Mouse (Mus musculus) brain, embryonic 14.5 days (tissue): ENCODE data around the gene D5Ertd579e. TPM values are rescaled to one million over a fixed set of nuclear protein-coding genes. Genes with fewer than 3 reads are reported as not detected.

Source experiments
- DNase-seq: peaks from one replicate; pipeline ENCODE4 v3.0.0-alpha.2; 2011; ENCODE audit warnings: low read depth
- CTCF ChIP-seq: fragments of 200-500 bp; IDR thresholded peaks from 2 replicates; pipeline ENCODE4 v1.5.1; 2012; ENCODE audit warnings: inconsistent platforms, mild to moderate bottlenecking, moderate library complexity, borderline replicate concordance; ENCODE audit not compliant: insufficient read depth, insufficient read length; ENCODE audit errors: extremely low read depth
- POLR2A ChIP-seq: fragments of 200-500 bp; IDR thresholded peaks from 2 replicates; pipeline ENCODE4 v1.6.1; 2012; ENCODE audit warnings: mild to moderate bottlenecking, inconsistent platforms, borderline replicate concordance; ENCODE audit not compliant: poor library complexity, insufficient read depth, insufficient read length, severe bottlenecking; ENCODE audit errors: extremely low read depth
- polyA plus RNA-seq: library from polyadenylated mRNA; depleted of rRNA; stranded (reverse); fragments of >200 nt; gene quantifications from 2 replicates; pipeline ENCODE4 v1.2.3, GENCODE M21; 2012

The D5Ertd579e gene
- polyA plus RNA-seq, 1 experiment: 58.3 TPM

DNA sequence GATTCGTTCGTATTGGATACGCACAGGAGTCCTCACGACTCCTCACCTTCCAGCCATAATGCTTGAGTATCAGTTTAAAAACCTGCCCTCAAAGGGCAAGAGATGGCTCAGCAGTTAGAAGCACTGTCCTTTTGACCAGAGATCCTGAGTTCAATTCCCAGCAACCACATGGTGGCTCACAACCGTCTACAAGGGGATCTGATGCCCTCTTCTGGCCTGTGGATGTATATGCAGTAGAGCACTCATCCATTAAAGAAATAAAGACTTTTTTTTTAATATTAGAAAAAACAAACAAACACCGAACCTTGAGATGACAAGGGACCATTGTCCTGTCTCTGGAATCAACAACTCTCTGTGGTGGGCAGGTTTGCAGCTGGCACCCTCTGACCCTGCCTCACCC, 111.5 kb downstream of the D5Ertd579e start:
- TF ChIP-seq CTCF (no peak), POLR2A (no peak)
- DNase-seq: no peak

GRCm38 (mm10) chr5:36581924-36582642, 113.7 kb downstream of the D5Ertd579e start:
- DNase-seq: peak; percentile 100

GRCm38 (mm10) chr5:36581259-36581923, 114.4 kb downstream of the D5Ertd579e start:
- TF ChIP-seq POLR2A: no peak
- TF ChIP-seq CTCF: no peak

More at GRCm38 (mm10) chr5:36581924-36582642, 113.7 kb downstream of the D5Ertd579e start:
- peak; percentile 72; the same call in 1 of the 2 replicates for TF ChIP-seq POLR2A
- TF ChIP-seq CTCF: 0 out of 2 replicates have a peak, but pooled peaks have one; percentile 3

DNA sequence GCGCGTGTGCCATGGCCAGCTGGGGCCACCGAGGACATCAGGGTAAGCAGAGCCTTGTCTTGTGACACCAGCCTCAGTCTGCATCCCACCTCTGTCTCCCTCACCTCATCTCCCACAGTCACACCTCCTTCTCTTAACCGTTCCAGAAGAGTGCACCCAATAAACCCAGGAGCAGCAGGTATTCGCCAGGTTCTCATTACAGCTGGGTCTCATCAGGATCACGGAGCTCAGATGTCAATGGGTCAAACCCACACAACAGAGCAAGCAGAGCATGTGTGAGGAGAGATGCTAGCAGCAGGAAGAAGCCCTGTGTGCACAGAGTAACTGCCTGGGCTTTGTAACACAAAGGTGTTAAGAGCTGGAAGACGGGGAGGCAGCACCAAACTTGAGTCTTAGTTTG, 115.9 kb downstream of the D5Ertd579e start:
- TF ChIP-seq POLR2A (no peak), CTCF (no peak)
- DNase-seq: no peak

More at GRCm38 (mm10) chr5:36581259-36581923, 114.4 kb downstream of the D5Ertd579e start:
- no peak for DNase-seq

GRCm38 (mm10) chr5:36578982-36579381, 116.8 kb downstream of the D5Ertd579e start:
- TF ChIP-seq CTCF (no peak), POLR2A (no peak)
- no peak for DNase-seq

DNA sequence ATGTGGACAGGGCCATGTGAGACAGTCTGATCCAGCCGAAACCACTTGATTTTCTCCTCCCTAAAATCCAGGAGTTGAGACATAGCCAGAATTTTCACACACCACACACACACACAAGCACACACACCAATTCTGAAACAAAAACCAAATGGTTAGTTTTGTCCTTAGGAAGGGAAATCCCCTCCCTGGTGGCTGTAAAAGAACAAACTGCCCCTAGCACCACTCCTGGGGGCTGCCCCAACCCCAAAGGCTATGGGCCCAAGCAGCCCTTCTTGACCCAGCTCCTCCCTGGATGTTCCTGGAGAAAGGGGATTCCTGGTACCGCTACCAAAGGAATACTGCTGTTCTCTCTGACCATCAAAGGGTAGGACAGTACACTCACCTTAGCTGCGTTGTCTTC, 119.4 kb downstream of the D5Ertd579e start:
- no peak for TF ChIP-seq POLR2A
- TF ChIP-seq CTCF: no peak
- no peak for DNase-seq

DNA sequence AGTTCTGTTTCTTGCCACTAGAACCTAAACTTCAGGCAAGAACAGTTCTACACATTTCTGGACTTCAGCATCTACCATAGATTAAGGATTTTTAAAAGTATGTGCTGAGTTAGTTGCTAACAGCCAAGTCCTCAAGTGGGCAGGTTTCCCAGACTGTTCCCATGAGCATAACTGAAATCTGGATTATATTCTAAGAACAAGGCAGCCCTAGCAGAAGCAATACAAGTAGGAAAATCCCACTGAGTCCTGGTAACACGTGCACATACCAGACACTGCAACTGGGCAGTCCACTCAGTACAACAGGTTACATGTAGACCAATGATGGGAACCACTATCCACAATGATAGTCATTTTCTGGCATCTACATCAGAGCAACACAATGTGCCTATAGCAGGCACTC, 120.1 kb downstream of the D5Ertd579e start:
- no peak for TF ChIP-seq POLR2A
- TF ChIP-seq CTCF: no peak
- DNase-seq: no peak

DNA sequence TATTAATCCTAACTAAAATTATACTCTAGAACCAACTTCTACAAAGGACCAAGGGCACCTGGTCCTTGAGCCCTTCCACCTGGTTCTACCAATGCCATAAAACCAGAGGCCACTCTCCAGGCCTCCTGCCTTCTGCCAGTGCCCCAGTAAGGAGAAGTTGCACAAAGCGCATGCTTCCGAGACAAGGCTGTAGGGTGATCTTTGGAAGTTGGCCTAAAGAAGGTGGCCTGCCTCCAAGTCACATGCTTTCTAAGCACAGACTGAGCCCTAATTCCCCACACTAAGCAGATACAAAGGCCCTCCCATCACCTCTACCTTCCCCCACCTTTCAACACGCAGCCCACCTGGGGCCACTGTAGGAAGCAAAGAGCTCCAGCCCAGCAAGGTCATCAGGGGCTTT, 120.6 kb downstream of the D5Ertd579e start:
- DNase-seq: no peak
- TF ChIP-seq CTCF (no peak), POLR2A (no peak)

DNA sequence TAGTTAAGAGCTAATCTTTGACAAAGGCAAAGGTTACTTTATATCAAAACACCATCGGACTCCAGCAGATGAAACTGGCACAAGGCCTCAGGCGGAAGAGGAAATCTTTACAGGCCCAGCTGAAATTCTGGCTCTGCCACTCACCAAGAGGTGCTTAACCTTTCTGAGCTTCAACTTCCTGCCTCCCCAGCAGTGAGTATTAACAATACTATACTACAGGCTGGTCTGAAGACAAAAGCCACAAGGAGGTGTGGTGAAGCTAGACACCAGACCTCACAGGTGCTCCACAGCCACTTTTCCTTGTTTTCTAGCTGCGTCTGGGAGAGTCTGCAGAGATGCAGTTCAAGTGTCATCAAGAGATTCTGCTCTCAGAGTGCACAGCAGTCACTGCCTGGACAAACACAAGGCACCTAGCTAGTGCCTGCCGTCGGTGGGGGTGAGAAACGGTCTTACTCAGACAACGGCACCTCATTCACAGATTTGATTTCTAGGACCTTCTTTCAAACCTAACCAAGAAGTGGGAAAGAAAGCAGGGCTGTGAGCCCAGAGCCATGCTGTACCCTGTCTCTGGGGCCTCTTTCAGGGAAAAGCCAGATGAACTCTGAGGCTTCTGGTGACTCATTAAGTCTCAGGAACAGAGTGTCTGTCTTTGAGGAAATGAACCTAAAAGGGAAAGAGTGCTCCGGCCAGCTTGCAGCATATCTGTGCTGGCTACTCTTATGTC, 121.5 kb downstream of the D5Ertd579e start:
- TF ChIP-seq CTCF (no peak), POLR2A (no peak)
- no peak for DNase-seq

GRCm38 (mm10) chr5:36573354-36573753, 122.5 kb downstream of the D5Ertd579e start:
- DNase-seq: no peak
- no peak for TF ChIP-seq CTCF
- no peak for TF ChIP-seq POLR2A

DNA sequence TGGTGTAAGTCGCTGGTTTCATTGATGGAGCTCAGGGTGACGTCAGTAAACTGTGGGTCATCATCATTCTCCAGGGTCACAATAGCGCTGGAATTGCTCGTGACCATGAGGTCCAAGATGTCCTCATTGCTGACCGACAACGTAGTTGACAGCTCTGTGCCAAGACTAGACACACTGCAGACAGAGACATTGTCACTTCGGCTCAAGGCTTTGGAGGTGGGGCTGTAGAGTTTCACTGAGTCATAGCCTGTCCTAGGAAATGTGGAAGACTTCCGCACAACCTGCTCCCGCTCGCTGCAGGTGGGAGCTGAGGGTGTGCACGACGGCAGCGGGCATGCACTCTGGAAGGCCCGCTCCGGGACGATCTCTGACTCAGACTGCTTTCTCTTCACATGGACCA, 124.5 kb downstream of the D5Ertd579e start:
- DNase-seq: no peak
- TF ChIP-seq CTCF (no peak), POLR2A (no peak)
